Mouse (Mus musculus) macrophage (primary cell): ENCODE measurements around the gene Rpain. TPM values are rescaled to one million over a fixed set of nuclear protein-coding genes. Genes with fewer than 3 reads are reported as not detected.
A peak's percentile ranks its signal among the peaks of the same experiment; 100 is the strongest.

Source experiments
- H3K27ac ChIP-seq: fragments of 350-480 bp; formaldehyde crosslinking; 2 replicates; pipeline ENCODE4 v1.9.0; 2021
- H3K36me3 ChIP-seq: fragments of 350-480 bp; formaldehyde crosslinking; 2 replicates; pipeline ENCODE4 v1.9.0; 2021; ENCODE audit errors: inconsistent target
- H3K4me3 ChIP-seq: fragments of 350-480 bp; formaldehyde crosslinking; 2 replicates; pipeline ENCODE4 v1.9.0; 2021; ENCODE audit errors: inconsistent target
- H3K79me2 ChIP-seq: fragments of 350-480 bp; formaldehyde crosslinking; 2 replicates; pipeline ENCODE4 v1.9.0; 2021; ENCODE audit errors: inconsistent target
- WGBS: methylation state at CpG from one replicate; pipeline ENCODE4 v1.1.7; 2026; ENCODE audit warnings: inconsistent platforms; ENCODE audit not compliant: missing documents; 5-methylcytosine and 5-hydroxymethylcytosine counted together
- polyA plus RNA-seq: library from polyadenylated mRNA; stranded (reverse); fragments of 250-400 nt; gene quantifications from 3 replicates; pipeline ENCODE4 v1.2.4, GENCODE M21; 2018; ENCODE audit warnings: inconsistent platforms
- total RNA-seq, 78 experiments: library from RNA; depleted of rRNA; stranded (reverse); fragments of 250-400 nt; gene quantifications; 1 replicate in 9 of 78; 2 replicates in 24 of 78; 3 replicates in 43 of 78; 4 replicates in 2 of 78; pipeline ENCODE4 v1.2.4; 2018; ENCODE audit warnings: inconsistent platforms in 56 of 78

Gene Rpain
- total RNA-seq (2018; cell fraction: chromatin; rRNA removed) = 100 to 1,000 TPM in 10 of 26 experiments, 10 to 100 TPM in 16; 28.9 to 172 (median 83.1) TPM
- total RNA-seq (2018; cell fraction: cytosol; rRNA removed) = 10 to 100 TPM; 12.5 to 39.6 (median 23.4) TPM
- 100 to 1,000 TPM in 7 of 26 experiments, 10 to 100 TPM in 19; 24.5 to 150 (median 75.3) TPM for total RNA-seq (2018; cell fraction: nucleus; rRNA removed)
- 23.6 to 62.8 TPM (median 32.4 TPM) in 3 replicates for polyA plus RNA-seq

DNA sequence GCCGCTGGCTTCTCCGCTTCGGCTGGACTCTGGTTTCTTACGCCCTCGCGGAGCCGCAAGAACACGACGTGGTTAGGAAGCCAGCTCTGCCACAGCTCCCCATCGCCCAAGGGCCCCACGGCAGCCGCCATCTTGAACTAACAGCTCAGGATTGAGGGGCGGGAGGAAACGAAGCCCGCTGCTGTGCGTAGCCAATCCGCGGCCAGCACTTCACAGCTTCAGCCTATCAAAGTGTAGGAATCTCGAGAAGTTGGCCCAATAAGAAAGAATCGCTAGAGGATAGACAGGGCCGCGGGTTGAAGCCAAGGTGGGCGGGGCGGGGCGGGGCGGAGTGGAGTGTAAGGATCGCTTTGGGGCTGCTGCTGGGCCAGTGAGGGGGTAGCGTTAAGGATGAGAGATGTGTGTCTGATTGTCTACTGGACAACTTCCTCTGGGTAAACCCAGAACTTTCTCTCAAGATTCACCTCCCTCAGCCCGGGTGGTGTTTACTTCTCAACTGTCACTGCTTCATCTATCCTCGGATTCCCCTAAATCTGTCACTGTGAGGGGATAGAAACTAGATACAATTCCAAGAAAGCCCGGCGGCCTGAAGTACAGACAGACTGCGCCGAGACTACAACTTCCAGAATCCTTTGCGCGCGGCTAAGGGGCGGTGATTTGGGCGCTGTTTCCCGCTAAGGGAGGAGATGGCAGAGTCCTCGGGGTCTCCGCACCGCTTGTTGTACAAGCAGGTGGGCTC, at the start of gene Rpain, which contains the start of gene Nup88:
Gene Rpain, plus strand, starts transcription at position 393 of the 739 bp plus-strand sequence.
Gene Nup88, minus strand, starts transcription at position 153 of the 739 bp plus-strand sequence.
- H3K4me3 ChIP-seq = peak within 1 kb of the TSS; percentile 97
- peak within 1 kb of the TSS; percentile 73 for H3K27ac ChIP-seq
- WGBS = under 1% methylated on average over 37 of the region's 43 CpGs
- peaks cover 39% of the 10 kb centered on the region for H3K36me3 ChIP-seq
- peaks cover 40% of the 10 kb centered on the region for H3K79me2 ChIP-seq

- H3K79me2 ChIP-seq = no peaks in the 10 kb centered on the region; the same call in 1 of the 2 replicates
- H3K4me3 ChIP-seq = no peak overlapping the region
- no peak overlapping the region for H3K27ac ChIP-seq
- 94% methylated on average over 5 of the region's 5 CpGs for WGBS
- H3K36me3 ChIP-seq = peaks cover 58% of the 10 kb centered on the region
Measured at GRCm38 (mm10) chr11:70931461-70931860, 38.6 kb upstream of the Rpain start.

GRCm38 (mm10) chr11:70935316-70935715, 34.7 kb upstream of the Rpain start:
- 92% methylated on average over 7 of the region's 7 CpGs for WGBS
- H3K36me3 ChIP-seq = peaks cover 69% of the 10 kb centered on the region
- H3K79me2 ChIP-seq = no peaks in the 10 kb centered on the region; the same call in 1 of the 2 replicates
- H3K27ac ChIP-seq = no peak overlapping the region
- no peak overlapping the region for H3K4me3 ChIP-seq

- H3K36me3 ChIP-seq = peaks cover 66% of the 10 kb centered on the region
- 92% methylated on average over 1 of the region's 1 CpGs for WGBS
- no peak overlapping the region for H3K4me3 ChIP-seq
- no peak overlapping the region for H3K27ac ChIP-seq
- H3K79me2 ChIP-seq = no peaks in the 10 kb centered on the region
Measured at GRCm38 (mm10) chr11:70942596-70942995, 27.4 kb upstream of the Rpain start.

DNA sequence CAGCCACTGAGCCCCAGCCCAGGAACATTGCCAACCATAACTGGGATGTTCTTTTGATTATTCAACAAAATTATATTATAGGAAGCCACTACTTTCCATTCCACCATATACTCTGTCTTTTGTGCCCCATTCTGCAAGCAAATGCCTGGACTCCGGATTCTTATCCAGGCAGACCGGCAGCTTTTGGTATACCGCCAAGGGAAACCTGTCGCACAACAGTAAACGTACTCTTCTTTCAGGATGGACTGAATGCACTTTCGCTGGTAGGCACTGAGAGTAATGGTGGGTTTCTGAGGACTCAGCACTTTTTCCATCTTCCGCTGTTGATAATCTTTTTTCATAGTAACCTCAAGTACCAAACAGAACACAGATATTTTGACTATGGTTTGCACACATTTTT, 26.4 kb upstream of the Rpain start:
- H3K36me3 ChIP-seq = peaks cover 71% of the 10 kb centered on the region
- 91% methylated on average over 7 of the region's 7 CpGs for WGBS
- peak overlapping the region; percentile 80; the same call in 1 of the 2 replicates for H3K27ac ChIP-seq
- H3K79me2 ChIP-seq = no peaks in the 10 kb centered on the region
- H3K4me3 ChIP-seq = no peak overlapping the region

DNA sequence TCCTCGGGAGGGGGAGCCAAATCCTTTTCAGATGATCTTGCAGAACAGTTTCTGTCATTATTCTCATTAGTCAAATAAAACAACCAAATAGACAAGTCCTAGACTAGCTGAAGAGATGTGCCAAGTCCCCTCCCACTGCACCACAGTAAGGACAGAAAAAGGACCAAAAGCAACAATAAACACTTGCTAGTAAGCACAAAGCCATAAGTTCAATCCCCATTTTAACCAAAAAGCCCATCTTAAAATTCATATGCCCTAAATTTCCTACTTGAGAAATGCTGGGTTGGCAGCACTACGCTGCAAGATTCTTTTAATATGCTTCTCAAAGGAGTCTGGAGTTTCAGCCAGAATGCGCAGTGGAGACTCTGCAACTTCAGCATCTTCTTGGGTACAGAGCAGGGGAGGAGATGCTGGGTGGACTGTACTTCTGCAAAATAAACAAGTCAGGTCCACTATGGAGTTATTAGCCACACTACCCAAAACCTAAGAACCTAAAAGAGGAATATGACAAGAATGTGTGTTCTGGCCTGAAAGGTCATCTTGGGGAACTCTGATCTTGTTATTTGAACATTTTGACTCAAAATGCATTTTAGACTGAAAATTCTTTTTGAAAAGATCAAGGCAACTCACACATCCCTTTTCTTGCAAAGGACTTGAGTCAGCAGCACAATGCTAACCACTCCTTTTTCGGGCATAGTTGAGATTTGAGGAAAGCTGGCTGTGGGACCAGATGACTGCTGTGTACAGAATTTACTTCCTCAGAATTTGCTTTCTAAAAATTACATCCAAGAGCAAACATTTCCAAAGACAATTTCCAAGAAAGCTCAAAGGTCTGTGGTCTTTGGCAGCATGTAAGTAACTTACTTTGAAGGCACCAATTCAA, 24.8 kb upstream of the Rpain start:
- 52% methylated on average over 4 of the region's 4 CpGs for WGBS
- Histone ChIP-seq H3K27ac (peak overlapping the region; percentile 80), H3K36me3 (peaks cover 71% of the 10 kb centered on the region), H3K4me3 (no peak overlapping the region), H3K79me2 (no peaks in the 10 kb centered on the region)

- 98% methylated on average over 4 of the region's 4 CpGs for WGBS
- Histone ChIP-seq H3K4me3 (no peak overlapping the region), H3K79me2 (no peaks in the 10 kb centered on the region), H3K27ac (no peak overlapping the region), H3K36me3 (peaks cover 83% of the 10 kb centered on the region)
Measured at GRCm38 (mm10) chr11:70954711-70955110, 15.3 kb upstream of the Rpain start.

DNA sequence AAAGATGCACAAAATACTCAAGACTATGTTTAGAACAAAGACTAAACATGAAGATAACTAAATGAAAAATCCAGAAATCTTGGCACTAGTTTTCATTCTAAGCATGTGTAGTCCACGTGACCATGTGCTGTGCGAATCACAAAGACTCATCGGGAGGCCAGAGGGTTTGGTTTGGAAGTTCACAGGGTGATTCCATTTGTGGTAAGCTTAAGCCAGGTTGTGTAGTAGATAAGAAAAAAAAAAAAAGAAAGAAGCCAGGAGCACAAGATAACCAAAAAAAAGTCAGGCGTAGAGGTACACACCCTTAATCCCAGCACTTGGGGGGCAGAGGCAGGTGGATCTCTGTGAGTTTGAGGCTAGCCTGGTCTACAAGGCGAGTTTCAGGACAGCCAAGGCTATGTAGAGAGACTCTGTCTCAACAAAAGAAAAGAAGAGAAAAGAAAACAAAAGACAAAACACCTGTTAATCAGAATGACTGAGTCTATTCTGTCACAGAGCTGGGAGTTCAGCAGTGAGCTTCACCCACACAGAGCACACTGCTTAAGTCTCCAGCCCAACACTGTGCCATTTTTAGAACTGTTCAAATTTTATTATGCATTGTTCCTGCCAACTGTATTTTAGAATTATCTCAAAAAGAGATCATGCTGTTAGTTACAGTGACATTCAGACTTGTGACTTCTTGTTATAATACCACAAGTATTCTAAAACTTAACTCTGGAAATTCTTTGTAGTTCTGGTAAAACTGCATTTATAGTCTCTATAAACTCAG, 9.0 kb upstream of the Rpain start:
- H3K36me3 ChIP-seq = peaks cover 78% of the 10 kb centered on the region
- peaks cover 31% of the 10 kb centered on the region; the same call in 1 of the 2 replicates for H3K79me2 ChIP-seq
- no peak overlapping the region for H3K27ac ChIP-seq
- H3K4me3 ChIP-seq = no peak overlapping the region
- WGBS = 94% methylated on average over 5 of the region's 5 CpGs

- Histone ChIP-seq H3K36me3 (peaks cover 50% of the 10 kb centered on the region), H3K79me2 (peaks cover 56% of the 10 kb centered on the region), H3K27ac (no peak overlapping the region), H3K4me3 (no peak overlapping the region)
- 91% methylated on average over 4 of the region's 4 CpGs for WGBS
Measured at GRCm38 (mm10) chr11:70964222-70964907, 5.6 kb upstream of the Rpain start.

GRCm38 (mm10) chr11:70969271-70969794, 680 bp upstream of the Rpain start:
- Histone ChIP-seq H3K4me3 (peak overlapping the region; percentile 97), H3K36me3 (peaks cover 39% of the 10 kb centered on the region), H3K27ac (peak overlapping the region; percentile 73), H3K79me2 (peaks cover 43% of the 10 kb centered on the region)
- 1% methylated on average over 25 of the region's 25 CpGs for WGBS

- Histone ChIP-seq H3K36me3 (peaks cover 38% of the 10 kb centered on the region), H3K79me2 (peaks cover 40% of the 10 kb centered on the region), H3K27ac (peak overlapping the region; percentile 73), H3K4me3 (peak overlapping the region; percentile 97)
- 12% methylated on average over 24 of the region's 24 CpGs for WGBS
Measured at GRCm38 (mm10) chr11:70970560-70971540, 837 bp downstream of the Rpain start.

DNA sequence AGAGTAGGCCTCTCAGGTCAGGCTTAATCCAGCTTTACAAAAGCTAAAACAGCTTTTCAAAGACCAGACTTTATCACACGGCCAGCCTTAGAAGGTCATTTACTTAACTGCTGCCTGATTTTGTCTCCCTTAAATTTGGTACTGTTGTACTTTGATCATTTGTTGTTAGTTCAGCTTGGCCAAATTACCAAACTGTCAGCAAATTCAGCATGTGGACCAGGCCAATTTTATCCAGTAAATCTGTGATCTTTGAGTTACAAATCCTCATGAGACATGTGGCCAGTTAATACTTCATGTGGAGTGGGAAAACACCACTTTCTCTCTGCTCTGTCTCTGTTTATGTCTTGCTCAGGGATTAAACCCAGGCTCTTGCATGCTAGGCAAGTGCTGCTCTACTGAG, 2.6 kb downstream of the Rpain start:
- H3K4me3 ChIP-seq = no peak overlapping the region
- WGBS = 92% methylated on average over 1 of the region's 1 CpGs
- no peak overlapping the region for H3K27ac ChIP-seq
- peaks cover 50% of the 10 kb centered on the region for H3K36me3 ChIP-seq
- H3K79me2 ChIP-seq = peaks cover 32% of the 10 kb centered on the region
